Mouse (Mus musculus) hindbrain, embryonic 11.5 days (tissue): ENCODE measurements at regions not wholly inside any gene's neighbourhood (a gene's known extent, or its start where the extent isn't known, plus 50 kb on each side); places are given as distances from the start of the nearest gene placed in this dataset.

ENCODE experiments used
- ATAC-seq: fragments of 200-750 bp; cut with Nextera tagmentation; 2 replicates; pipeline ENCODE4 v1.8.0; 2017; ENCODE audit warnings: mild to moderate bottlenecking, moderate TSS enrichment, moderate library complexity; ENCODE audit not compliant: low FRiP score
- DNase-seq: peaks from one replicate; pipeline ENCODE4 v3.0.0-alpha.2; 2015; ENCODE audit warnings: low spot score
- H3K27ac ChIP-seq: fragments of 300-500 bp; sonication (generic); 2 replicates; pipeline ENCODE4 v1.5.1; 2014; ENCODE audit warnings: mild to moderate bottlenecking, low read depth, low read length
- H3K27me3 ChIP-seq: fragments of 300-500 bp; sonication (generic); 2 replicates; pipeline ENCODE4 v1.6.1; 2014; ENCODE audit warnings: mild to moderate bottlenecking, low read length, moderate library complexity, mixed read lengths; ENCODE audit not compliant: control insufficient read depth, insufficient read depth
- H3K36me3 ChIP-seq: fragments of 300-500 bp; sonication (generic); 2 replicates; pipeline ENCODE4 v1.6.1; 2014; ENCODE audit warnings: mild to moderate bottlenecking, low read length, moderate library complexity, mixed read lengths; ENCODE audit not compliant: control insufficient read depth, insufficient read depth
- H3K4me1 ChIP-seq: fragments of 300-500 bp; sonication (generic); replicated peaks from 2 replicates; pipeline ENCODE4 v1.6.1; 2014; ENCODE audit warnings: low read length, mixed read lengths; ENCODE audit not compliant: control insufficient read depth, insufficient read depth
- H3K4me2 ChIP-seq: fragments of 300-500 bp; sonication (generic); replicated peaks from 2 replicates; pipeline ENCODE4 v1.6.1; 2014; ENCODE audit warnings: mild to moderate bottlenecking, low read depth, low read length
- H3K4me3 ChIP-seq: fragments of 300-500 bp; sonication (generic); 2 replicates; pipeline ENCODE4 v1.5.1; 2014; ENCODE audit warnings: low read depth, low read length
- H3K9ac ChIP-seq: fragments of 300-500 bp; sonication (generic); 2 replicates; pipeline ENCODE4 v1.6.1; 2014; ENCODE audit warnings: low read depth, low read length
- H3K9me3 ChIP-seq: fragments of 300-500 bp; sonication (generic); 2 replicates; pipeline ENCODE4 v1.6.1; 2016; ENCODE audit warnings: low read length; ENCODE audit not compliant: control insufficient read depth
- WGBS: fragments of 180-500 bp; shearing (Covaris S2); extraction: QIAGEN DNeasy Blood & Tissue Kit; methylation state at CpG from one replicate; pipeline ENCODE4 v1.1.7; 2014; 5-methylcytosine and 5-hydroxymethylcytosine counted together

DNA sequence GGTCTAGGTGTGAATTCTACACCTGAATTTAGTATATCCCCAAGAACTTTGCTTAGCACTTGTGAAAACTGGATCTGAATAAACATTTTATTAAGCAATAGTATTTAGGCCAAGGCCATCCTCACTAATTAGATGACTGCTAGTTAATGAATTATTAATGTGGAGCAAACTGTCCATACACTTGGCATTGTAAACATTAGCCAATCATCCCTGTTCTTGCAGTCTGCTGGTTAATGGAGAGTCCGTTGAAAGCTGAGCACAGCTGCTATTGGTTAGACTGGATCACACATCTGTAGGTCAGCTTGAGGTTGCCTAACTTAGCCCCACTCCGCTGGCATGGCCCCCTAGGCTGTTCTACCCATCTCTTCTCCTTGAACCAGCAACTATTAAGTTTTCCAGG lies 826.2 kb upstream of the 4930452B06Rik start:
- H3K4me3 ChIP-seq = no peak overlapping the region
- no peaks in the 10 kb centered on the region for H3K27me3 ChIP-seq
- no peak overlapping the region for H3K27ac ChIP-seq
- no peaks in the 10 kb centered on the region for H3K36me3 ChIP-seq
- no peaks in the 10 kb centered on the region for H3K4me1 ChIP-seq
- H3K9ac ChIP-seq = no peak overlapping the region
- H3K4me2 ChIP-seq = no peak overlapping the region
- DNase-seq (no peak), ATAC-seq (no peak)
- H3K9me3 ChIP-seq = no peaks in the 10 kb centered on the region
- 77% methylated on average over 2 of the region's 2 CpGs for WGBS

DNA sequence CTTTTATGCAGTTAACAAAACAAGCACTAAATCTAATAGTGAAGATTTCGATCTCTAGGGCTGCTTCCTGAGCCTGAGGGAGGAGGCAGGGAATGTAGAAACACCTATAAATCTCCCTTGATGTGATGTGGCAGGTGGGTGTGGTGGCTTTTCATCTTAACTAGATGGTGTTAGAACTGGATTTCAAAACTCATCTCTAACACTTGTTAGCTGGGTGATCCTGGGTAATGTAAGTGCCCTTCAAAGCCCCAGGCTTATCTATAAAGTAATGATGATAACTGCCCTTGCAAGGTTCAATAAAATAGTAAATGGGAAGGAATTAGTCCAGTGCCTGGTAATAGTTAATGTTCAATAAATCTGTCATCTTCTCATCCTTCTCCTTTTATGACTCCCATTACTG lies 822.5 kb upstream of the 4930452B06Rik start:
- 60% methylated on average over 1 of the region's 1 CpGs for WGBS
- H3K4me3 ChIP-seq = no peak overlapping the region

DNA sequence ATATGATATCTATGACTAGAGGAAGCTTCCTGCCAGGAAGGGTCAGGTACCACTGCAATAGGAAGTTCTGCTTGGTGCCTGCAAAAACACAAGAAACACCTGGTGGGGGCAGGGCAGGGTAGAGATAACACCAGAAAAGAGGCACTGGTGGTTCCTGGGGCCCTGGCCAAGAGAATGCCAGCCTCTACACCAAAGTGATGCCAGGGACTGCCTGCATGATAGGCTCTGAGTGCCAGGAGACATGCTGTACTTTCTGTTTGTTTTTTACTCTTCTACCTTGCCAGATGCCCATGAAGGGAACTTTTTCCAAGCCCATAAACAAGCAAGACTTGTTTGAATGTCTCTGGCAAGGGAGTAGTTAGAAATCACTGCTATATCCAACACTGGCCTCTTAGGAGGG lies 812.9 kb upstream of the 4930452B06Rik start:
- ATAC-seq = no peak

More for the DNA sequence above, 822.5 kb upstream of the 4930452B06Rik start:
- H3K9me3 ChIP-seq = no peaks in the 10 kb centered on the region
- no peaks in the 10 kb centered on the region for H3K4me1 ChIP-seq
- H3K4me2 ChIP-seq = no peak overlapping the region
- H3K27ac ChIP-seq = no peak overlapping the region
- H3K27me3 ChIP-seq = no peaks in the 10 kb centered on the region
- ATAC-seq (no peak), DNase-seq (no peak)
- no peak overlapping the region for H3K9ac ChIP-seq
- H3K36me3 ChIP-seq = no peaks in the 10 kb centered on the region

DNA sequence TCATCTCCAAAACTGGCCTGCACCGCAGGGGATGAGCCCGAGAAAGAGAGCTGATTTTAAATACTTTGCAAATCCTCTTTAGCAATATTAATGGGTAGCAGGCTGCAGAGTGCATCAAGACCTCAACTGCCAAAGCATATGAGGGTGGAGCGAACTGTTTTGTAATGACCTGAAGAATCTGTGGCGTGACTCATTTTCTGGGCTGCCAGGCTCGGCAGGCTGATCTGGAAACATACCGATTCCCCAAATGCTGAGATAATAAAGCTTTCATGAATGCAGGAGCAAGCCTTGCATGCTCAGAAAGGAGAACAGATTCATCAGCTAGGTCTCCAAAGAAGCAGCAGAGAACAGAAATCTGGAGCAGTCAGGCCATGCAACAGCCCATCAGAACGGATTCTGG lies 809.1 kb upstream of the 4930452B06Rik start:
- Histone ChIP-seq H3K27me3 (no peaks in the 10 kb centered on the region), H3K4me3 (no peak overlapping the region), H3K4me2 (no peak overlapping the region), H3K4me1 (no peaks in the 10 kb centered on the region), H3K9me3 (no peaks in the 10 kb centered on the region), H3K36me3 (no peaks in the 10 kb centered on the region), H3K9ac (no peak overlapping the region), H3K27ac (no peak overlapping the region)
- ATAC-seq = no peak
- 82% methylated on average over 7 of the region's 7 CpGs for WGBS
- no peak for DNase-seq

More for the DNA sequence above, 812.9 kb upstream of the 4930452B06Rik start:
- DNase-seq = no peak
- Histone ChIP-seq H3K4me3 (no peak overlapping the region), H3K27ac (no peak overlapping the region), H3K9ac (no peak overlapping the region), H3K36me3 (no peaks in the 10 kb centered on the region), H3K9me3 (no peaks in the 10 kb centered on the region), H3K27me3 (no peaks in the 10 kb centered on the region), H3K4me1 (no peaks in the 10 kb centered on the region), H3K4me2 (no peak overlapping the region)

DNA sequence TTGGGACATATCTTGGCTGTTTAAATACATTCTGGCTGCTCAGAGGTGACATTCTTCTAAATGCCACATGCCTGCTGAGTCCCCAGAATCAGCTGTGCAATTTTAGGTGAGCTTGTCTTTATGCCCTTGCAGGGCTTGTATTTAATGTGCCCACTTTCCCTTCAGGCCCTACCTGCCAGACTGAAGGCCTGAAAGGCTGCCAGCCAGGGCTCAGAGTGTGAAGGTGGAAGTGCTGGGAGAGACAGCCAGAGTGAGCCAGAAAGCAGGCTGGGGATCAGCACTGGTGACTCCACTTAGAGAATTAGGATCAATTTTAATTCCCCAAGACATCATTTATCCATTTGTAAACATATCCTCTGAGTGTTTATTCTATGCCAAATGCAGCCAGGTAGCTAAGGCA lies 803.6 kb upstream of the 4930452B06Rik start:
- Histone ChIP-seq H3K9ac (no peak overlapping the region), H3K4me3 (no peak overlapping the region), H3K36me3 (no peaks in the 10 kb centered on the region), H3K27me3 (no peaks in the 10 kb centered on the region), H3K9me3 (no peaks in the 10 kb centered on the region), H3K4me2 (no peak overlapping the region), H3K4me1 (no peaks in the 10 kb centered on the region), H3K27ac (no peak overlapping the region)
- DNase-seq (no peak), ATAC-seq (no peak)

DNA sequence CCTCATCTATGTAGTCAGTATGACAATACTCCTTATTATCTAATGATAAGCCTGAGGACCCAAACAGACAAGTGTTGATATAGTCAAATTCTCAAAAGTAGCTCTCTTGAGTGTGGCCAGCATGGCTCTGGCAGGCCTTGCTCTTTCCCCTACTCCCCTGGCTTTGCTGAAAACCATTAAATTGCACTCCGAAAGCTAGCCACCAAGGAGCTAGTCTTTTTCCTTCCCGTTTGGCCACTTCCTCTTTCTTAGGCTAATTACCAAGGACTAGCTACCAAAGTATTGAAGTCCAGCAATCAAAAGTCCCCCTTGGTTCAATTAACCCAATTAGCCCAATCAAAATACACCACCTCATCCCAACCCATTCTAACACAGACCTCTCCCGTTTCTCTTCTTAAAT lies 802.6 kb upstream of the 4930452B06Rik start:
- Histone ChIP-seq H3K27ac (no peak overlapping the region), H3K36me3 (no peaks in the 10 kb centered on the region), H3K9me3 (no peaks in the 10 kb centered on the region), H3K4me1 (no peaks in the 10 kb centered on the region), H3K9ac (no peak overlapping the region), H3K4me2 (no peak overlapping the region), H3K4me3 (no peak overlapping the region), H3K27me3 (no peaks in the 10 kb centered on the region)
- 82% methylated on average over 3 of the region's 3 CpGs for WGBS
- no peak for ATAC-seq
- no peak for DNase-seq

DNA sequence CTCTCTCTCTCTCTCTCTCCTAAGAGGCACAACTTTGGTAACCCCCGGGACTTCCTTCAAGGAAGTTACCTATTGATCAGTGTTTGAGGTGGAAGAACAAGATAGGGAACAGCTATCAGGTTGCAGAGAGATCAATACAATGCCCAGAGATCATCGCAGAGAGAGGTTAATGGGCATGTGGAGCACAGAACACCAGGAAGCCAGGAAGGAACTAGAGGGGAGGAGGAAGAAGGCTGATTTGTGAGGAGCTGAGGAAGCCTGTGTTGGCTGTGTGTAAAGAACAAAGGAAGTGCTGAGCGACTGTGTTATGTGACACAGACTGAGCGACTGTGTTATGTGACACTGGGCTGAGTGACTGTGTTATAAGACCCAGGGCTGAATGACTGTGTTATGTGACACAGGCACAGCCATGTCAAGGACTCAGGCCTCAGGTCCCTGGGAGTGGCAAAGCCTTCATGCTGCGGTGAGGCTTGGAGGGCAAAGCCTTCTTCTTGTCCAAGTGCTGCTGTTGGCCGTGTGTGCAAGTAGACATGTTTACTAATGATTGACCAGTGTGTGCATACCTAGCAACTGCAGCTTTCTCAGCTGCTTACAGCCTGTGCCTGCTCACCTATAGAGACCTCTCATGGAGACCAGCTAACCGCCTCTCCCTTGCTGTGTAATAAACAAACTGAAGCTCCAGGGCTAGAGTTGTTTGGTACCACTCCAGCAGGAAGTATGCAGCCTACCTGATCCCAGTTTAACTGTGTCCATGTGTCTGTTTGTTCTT lies 801.8 kb upstream of the 4930452B06Rik start:
- H3K27ac ChIP-seq = no peak overlapping the region
- H3K9me3 ChIP-seq = no peaks in the 10 kb centered on the region
- ATAC-seq (no peak), DNase-seq (no peak)
- no peak overlapping the region for H3K4me2 ChIP-seq
- 69% methylated on average over 7 of the region's 7 CpGs for WGBS
- H3K9ac ChIP-seq = no peak overlapping the region
- H3K27me3 ChIP-seq = no peaks in the 10 kb centered on the region
- H3K4me3 ChIP-seq = no peak overlapping the region
- H3K4me1 ChIP-seq = no peaks in the 10 kb centered on the region
- H3K36me3 ChIP-seq = no peaks in the 10 kb centered on the region

DNA sequence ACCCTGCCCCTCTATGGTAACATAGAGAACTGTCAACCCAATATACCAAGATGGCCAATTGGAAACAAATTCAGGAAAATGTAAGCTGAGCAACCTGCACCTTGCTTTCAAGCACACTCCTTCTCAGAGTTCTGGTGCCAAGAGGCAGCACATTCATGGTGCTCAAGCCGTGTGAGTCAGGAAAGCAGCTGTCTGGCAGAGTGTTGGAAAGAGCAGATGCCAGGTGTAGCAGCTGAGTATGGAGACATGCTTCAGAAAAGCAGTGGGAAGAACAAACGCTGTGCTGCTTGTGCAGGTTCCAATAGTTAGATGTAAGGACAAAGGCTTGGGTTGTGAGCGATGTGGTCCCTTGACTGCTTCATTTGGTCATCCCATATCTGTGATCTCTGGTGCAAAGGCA lies 794.0 kb upstream of the 4930452B06Rik start:
- Histone ChIP-seq H3K9me3 (no peaks in the 10 kb centered on the region), H3K27me3 (no peaks in the 10 kb centered on the region), H3K27ac (no peak overlapping the region), H3K9ac (no peak overlapping the region), H3K36me3 (no peaks in the 10 kb centered on the region), H3K4me3 (no peak overlapping the region), H3K4me2 (no peak overlapping the region), H3K4me1 (no peaks in the 10 kb centered on the region)
- WGBS = 93% methylated on average over 3 of the region's 3 CpGs
- ATAC-seq = no peak
- DNase-seq = no peak

DNA sequence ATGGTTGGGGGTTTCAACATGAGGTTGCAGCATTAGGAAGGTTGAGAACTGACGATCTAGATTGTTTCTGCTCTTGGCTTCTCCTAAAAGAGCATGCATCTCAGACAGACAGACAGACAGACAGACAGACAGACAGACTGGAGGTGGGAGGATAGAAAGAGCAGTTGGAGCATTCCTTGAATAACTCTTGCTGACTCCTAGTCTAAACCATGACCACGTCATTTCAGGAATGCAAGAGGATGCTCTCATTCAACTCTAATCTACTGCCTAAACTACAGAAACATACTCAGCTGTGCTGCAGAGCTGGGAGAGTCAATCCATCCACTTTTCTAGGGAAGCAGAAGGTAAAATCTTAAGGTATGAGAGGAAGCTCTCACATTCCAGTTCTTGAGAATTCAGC lies 792.8 kb upstream of the 4930452B06Rik start:
- 77% methylated on average over 2 of the region's 2 CpGs for WGBS
- Histone ChIP-seq H3K9me3 (no peaks in the 10 kb centered on the region), H3K9ac (no peak overlapping the region), H3K27ac (no peak overlapping the region), H3K27me3 (no peaks in the 10 kb centered on the region), H3K36me3 (no peaks in the 10 kb centered on the region), H3K4me1 (no peaks in the 10 kb centered on the region), H3K4me2 (no peak overlapping the region), H3K4me3 (no peak overlapping the region)
- no peak for DNase-seq
- no peak for ATAC-seq
